ENCODE assay signal across 13 mouse cellular contexts in genomic region chr6:8631362-8631761, GRCm38 (mm10).
"Had no signal": no experiment of that assay in that cellular context is flagged by ENCODE, and none has a peak within 500 bp of the region (broad histone marks: within the 10 kb centered on the region; RNA-seq: fewer than 3 reads in every experiment).

No protein-coding gene starts in this region.

- H3K27ac ChIP-seq: midbrain, embryonic 12.5 days; midbrain, embryonic 15.5 days; neural tube, embryonic 12.5 days; stomach, embryonic 15.5 days; stomach, postnatal 0 days had no signal

- H3K9me3 ChIP-seq: midbrain, embryonic 12.5 days; midbrain, embryonic 15.5 days; neural tube, embryonic 12.5 days; stomach, embryonic 15.5 days had no signal

- H3K4me2 ChIP-seq: lung, embryonic 14.5 days; midbrain, embryonic 12.5 days; midbrain, embryonic 15.5 days; neural tube, embryonic 12.5 days; stomach, embryonic 15.5 days had no signal

- H3K36me3 ChIP-seq: midbrain, embryonic 12.5 days; midbrain, embryonic 15.5 days; neural tube, embryonic 12.5 days; stomach, embryonic 15.5 days had no signal

- DNase-seq: lung, adult 18-20 months; lung, embryonic 14.5 days; lung, postnatal 10 days; lung, postnatal 4 days; right cerebral cortex, postnatal 14 days; thymus, adult 2 months; thymus, postnatal 25 days; thymus, postnatal 4 days had no signal

- ATAC-seq: midbrain, embryonic 15.5 days had no signal

- H3K9ac ChIP-seq: lung, embryonic 14.5 days; midbrain, embryonic 12.5 days; midbrain, embryonic 15.5 days; neural tube, embryonic 12.5 days; stomach, embryonic 15.5 days had no signal

- H3K27me3 ChIP-seq: midbrain, embryonic 12.5 days; midbrain, embryonic 15.5 days; neural tube, embryonic 12.5 days; stomach, embryonic 15.5 days had no signal

- H3K4me3 ChIP-seq: midbrain, embryonic 12.5 days; midbrain, embryonic 15.5 days; neural tube, embryonic 12.5 days; stomach, embryonic 15.5 days had no signal

- H3K4me1 ChIP-seq: midbrain, embryonic 12.5 days; midbrain, embryonic 15.5 days; neural tube, embryonic 12.5 days; stomach, embryonic 15.5 days had no signal
